Mouse (Mus musculus) cerebellum, adult 2 months (tissue): ENCODE results near the gene Psme2. TPM values are rescaled to one million over a fixed set of nuclear protein-coding genes. Genes with fewer than 3 reads are reported as not detected.

Source experiments
- DNase-seq, 2 experiments: peaks; one replicate each; pipeline ENCODE4 v3.0.0; 2021
- H3K27ac ChIP-seq: fragments of 200-500 bp; 2 replicates; pipeline ENCODE4 v1.5.1; 2012; ENCODE audit warnings: low read length, control low read depth, inconsistent platforms; ENCODE audit not compliant: insufficient read depth
- H3K27me3 ChIP-seq: fragments of 200-500 bp; 2 replicates; pipeline ENCODE4 v1.6.1; 2012; ENCODE audit warnings: inconsistent platforms, mild to moderate bottlenecking, low read length, moderate library complexity; ENCODE audit not compliant: control insufficient read depth, insufficient read depth
- H3K4me1 ChIP-seq: fragments of 200-500 bp; 2 replicates; pipeline ENCODE4 v1.6.1; 2011; ENCODE audit warnings: low read length; ENCODE audit not compliant: control insufficient read depth, insufficient read depth
- H3K4me3 ChIP-seq: fragments of 200-500 bp; replicated peaks from 2 replicates; pipeline ENCODE3; 2011; ENCODE audit warnings: mild to moderate bottlenecking, low read depth, low read length, control low read depth; ENCODE audit not compliant: insufficient read depth
- CTCF ChIP-seq: fragments of 200-500 bp; IDR thresholded peaks from 2 replicates; pipeline ENCODE4 v1.5.1; 2011; ENCODE audit warnings: low read depth, mild to moderate bottlenecking, control low read depth, low read length, moderate library complexity, borderline replicate concordance; ENCODE audit not compliant: insufficient read depth
- POLR2A ChIP-seq: fragments of 200-500 bp; IDR thresholded peaks from 2 replicates; pipeline ENCODE4 v1.6.1; 2011; ENCODE audit warnings: low read length, control low read depth, borderline replicate concordance; ENCODE audit not compliant: insufficient read depth
- WGBS: fragments of 180-500 bp; shearing (Covaris S2); methylation state at CpG from one replicate; pipeline ENCODE4 v1.1.7; 2018; 5-methylcytosine and 5-hydroxymethylcytosine counted together
- polyA plus RNA-seq: library from polyadenylated mRNA; depleted of rRNA; stranded (reverse); fragments of >200 nt; gene quantifications from 2 replicates; pipeline ENCODE4 v1.2.3, GENCODE M21; 2012; rRNA removed

The Psme2 gene
- polyA plus RNA-seq, 1 experiment = 46.8 TPM

GRCm38 (mm10) chr14:55544334-55544733, 46.6 kb downstream of the Psme2 start:
- peak; percentile 44 to 58 for DNase-seq
- TF ChIP-seq POLR2A (no peak), CTCF (no peak)

DNA sequence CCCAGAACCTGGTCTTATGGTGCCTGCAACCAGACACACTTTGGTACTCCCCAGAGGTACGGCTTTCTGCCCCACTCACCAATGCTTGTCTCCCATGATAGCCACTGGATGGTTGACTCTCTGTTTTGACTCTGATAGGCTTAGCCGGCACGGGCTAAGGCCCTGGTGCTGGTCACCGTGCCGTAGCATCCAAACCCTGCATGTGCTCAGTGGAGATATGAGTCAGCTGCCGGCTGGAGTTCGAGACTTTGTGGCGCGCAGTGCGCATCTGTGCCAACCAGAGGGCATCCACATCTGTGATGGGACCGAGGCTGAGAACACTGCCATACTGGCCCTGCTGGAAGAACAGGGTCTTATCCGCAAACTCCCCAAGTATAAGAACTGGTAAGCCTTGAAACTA, 48.6 kb downstream of the Psme2 start:
- Histone ChIP-seq H3K4me1 (peaks cover 21% of the 10 kb centered on the region), H3K27me3 (no peaks in the 10 kb centered on the region), H3K4me3 (no peak overlapping the region), H3K27ac (no peak overlapping the region)
- 84% methylated on average over 12 of the region's 12 CpGs for WGBS
- TF ChIP-seq CTCF (no peak), POLR2A (no peak)
- no peak for DNase-seq

More at GRCm38 (mm10) chr14:55544334-55544733, 46.6 kb downstream of the Psme2 start:
- H3K27ac ChIP-seq = no peak overlapping the region
- no peak overlapping the region for H3K4me3 ChIP-seq
- 8% methylated on average over 9 of the region's 9 CpGs for WGBS
- no peaks in the 10 kb centered on the region for H3K27me3 ChIP-seq
- H3K4me1 ChIP-seq = peaks cover 21% of the 10 kb centered on the region

- WGBS = 2% methylated on average over 10 of the region's 10 CpGs
- Histone ChIP-seq H3K27ac (peak overlapping the region; percentile 93), H3K27me3 (no peaks in the 10 kb centered on the region), H3K4me1 (peaks cover 21% of the 10 kb centered on the region), H3K4me3 (peak overlapping the region; percentile 79)
- peak; percentile 80 to 85 for DNase-seq
- TF ChIP-seq POLR2A = no peak
- no peak for TF ChIP-seq CTCF
These were observed 50.1 kb downstream of the Psme2 start for GRCm38 (mm10) chr14:55540787-55541321.

GRCm38 (mm10) chr14:55540067-55540786, 50.7 kb downstream of the Psme2 start, which contains the start of gene Pck2:
Gene Pck2, plus strand, starts transcription at chr14:55540266.
- no peaks in the 10 kb centered on the region for H3K27me3 ChIP-seq
- H3K4me1 ChIP-seq = peaks cover 21% of the 10 kb centered on the region
- DNase-seq = peak; percentile 89 to 91
- H3K27ac ChIP-seq = peak within 1 kb of the TSS; percentile 93
- H3K4me3 ChIP-seq = peak within 1 kb of the TSS; percentile 79
- WGBS = under 1% methylated on average over 32 of the region's 32 CpGs
- TF ChIP-seq CTCF (no peak), POLR2A (peak; percentile 68)

Other genes starting within 250 kb of the Psme2 start
- gene Dhrs4, start 112.4 kb downstream of the Psme2 start, polyA plus RNA-seq = 18.5 and 18.7 TPM in 2 replicates
- gene Carmil3, start 100.5 kb downstream of the Psme2 start, polyA plus RNA-seq = 109 and 119 TPM in 2 replicates
- 39.8 and 56.8 TPM in 2 replicates for gene Cpne6, start 80.7 kb downstream of the Psme2 start, polyA plus RNA-seq
- 0.33 and 0.56 TPM in 2 replicates for gene Nrl, start 66.1 kb downstream of the Psme2 start, polyA plus RNA-seq
- gene Pck2, start 50.8 kb downstream of the Psme2 start, polyA plus RNA-seq = 44.8 and 49.3 TPM in 2 replicates
- gene Dcaf11, start 31.1 kb downstream of the Psme2 start, polyA plus RNA-seq = 115 and 127 TPM in 2 replicates
- 0.97 TPM in 2 replicates for gene A730061H03Rik, start 30.7 kb downstream of the Psme2 start, polyA plus RNA-seq
- gene Fitm1, start 15.5 kb downstream of the Psme2 start, polyA plus RNA-seq = not detected in 2 replicates
- 38.4 and 40.7 TPM in 2 replicates for gene Psme1, start 13.0 kb downstream of the Psme2 start, polyA plus RNA-seq
- 90.9 and 92.8 TPM in 2 replicates for gene Emc9, start 5.8 kb downstream of the Psme2 start, polyA plus RNA-seq
- 31.1 and 32.9 TPM in 2 replicates for gene Rnf31, start 595 bp upstream of the Psme2 start, polyA plus RNA-seq
- gene Irf9, start 12.5 kb upstream of the Psme2 start, polyA plus RNA-seq = 18.4 and 20.3 TPM in 2 replicates
- gene Rec8, start 26.9 kb upstream of the Psme2 start, polyA plus RNA-seq = 71.2 and 79.1 TPM in 2 replicates
- gene Ipo4, start 44.8 kb upstream of the Psme2 start, polyA plus RNA-seq = 150 and 151 TPM in 2 replicates
- 4.9 and 5.6 TPM in 2 replicates for gene Gm49378, start 46.8 kb upstream of the Psme2 start, polyA plus RNA-seq
- gene Tm9sf1, start 52.7 kb upstream of the Psme2 start, polyA plus RNA-seq = 35.3 and 40.1 TPM in 2 replicates
- gene Tssk4, start 59.1 kb upstream of the Psme2 start, polyA plus RNA-seq = 0.40 and 0.61 TPM in 2 replicates
- 44.8 and 44.9 TPM in 2 replicates for gene Mdp1, start 69.4 kb upstream of the Psme2 start, polyA plus RNA-seq
- 29.2 and 29.6 TPM in 2 replicates for gene Gmpr2, start 80.8 kb upstream of the Psme2 start, polyA plus RNA-seq
- gene Nedd8, start 81.0 kb upstream of the Psme2 start, polyA plus RNA-seq = 414 and 434 TPM in 2 replicates
- gene Tinf2, start 90.7 kb upstream of the Psme2 start, polyA plus RNA-seq = 36.0 and 38.5 TPM in 2 replicates
- gene Tgm1, start 122.8 kb upstream of the Psme2 start, polyA plus RNA-seq = 0.07 and 0.08 TPM in 2 replicates
- 64.1 and 66.8 TPM in 2 replicates for gene Rabggta, start 131.2 kb upstream of the Psme2 start, polyA plus RNA-seq
- gene Dhrs1, start 154.6 kb upstream of the Psme2 start, polyA plus RNA-seq = 113 and 122 TPM in 2 replicates
- 10.7 and 10.8 TPM in 2 replicates for gene Nop9, start 154.6 kb upstream of the Psme2 start, polyA plus RNA-seq
- 10.5 and 15.2 TPM in 2 replicates for gene Cideb, start 167.3 kb upstream of the Psme2 start, polyA plus RNA-seq
- gene Ltb4r2, start 170.3 kb upstream of the Psme2 start, polyA plus RNA-seq = 0.07 and 0.08 TPM in 2 replicates
- gene Ltb4r1, start 174.8 kb upstream of the Psme2 start, polyA plus RNA-seq = 0.33 and 0.36 TPM in 2 replicates
- gene Adcy4, start 193.0 kb upstream of the Psme2 start, polyA plus RNA-seq = 4.0 and 4.1 TPM in 2 replicates
- gene Ripk3, start 197.8 kb upstream of the Psme2 start, polyA plus RNA-seq = 0.39 and 0.60 TPM in 2 replicates
- 1.5 and 1.7 TPM in 2 replicates for gene Nfatc4, start 232.0 kb upstream of the Psme2 start, polyA plus RNA-seq